Comparison of ENCODE assay signal across 26 mouse cellular contexts in the genomic region with DNA sequence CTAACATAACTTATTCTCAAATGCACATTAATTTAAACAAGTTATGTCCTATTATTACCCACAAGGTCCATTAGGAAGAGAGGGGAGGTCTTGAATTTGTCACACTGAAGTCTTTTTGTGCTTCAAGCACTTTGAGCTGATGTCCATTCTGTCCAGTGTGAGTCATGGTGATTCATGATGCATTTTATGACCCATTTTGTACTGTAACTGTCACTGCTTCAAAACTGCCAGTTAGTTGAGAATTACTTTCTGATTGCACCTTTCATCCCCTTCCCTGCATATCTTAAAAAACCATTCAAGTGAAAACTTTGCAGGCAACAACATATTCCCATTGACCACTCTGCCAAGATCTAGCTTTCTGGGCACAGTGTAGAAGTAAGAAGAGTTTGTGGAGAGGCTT. TPM values are rescaled to one million over a fixed set of nuclear protein-coding genes. Genes with fewer than 3 reads are reported as not detected.
"Had no signal": no experiment of that assay in that cellular context is flagged by ENCODE, and none has a peak within 500 bp of the region (broad histone marks: within the 10 kb centered on the region; RNA-seq: fewer than 3 reads in every experiment).

No protein-coding gene starts in this region.

- H3K4me3 ChIP-seq: gastrocnemius, adult 2 months; heart, embryonic 10.5 days; heart, embryonic 12.5 days; hindbrain, embryonic 13.5 days; hindbrain, embryonic 15.5 days; layer of hippocampus, adult 2 months; limb, embryonic 13.5 days; limb, embryonic 15.5 days; liver, embryonic 12.5 days had no signal

- H3K4me1 ChIP-seq: heart, embryonic 10.5 days; hindbrain, embryonic 13.5 days; hindbrain, embryonic 15.5 days; liver, embryonic 12.5 days had no signal

- ATAC-seq: hindbrain, postnatal 0 days; intestine, embryonic 16.5 days; liver, embryonic 12.5 days had no signal

- H3K27ac ChIP-seq: gastrocnemius, adult 2 months; heart, embryonic 10.5 days; hindbrain, embryonic 13.5 days; hindbrain, embryonic 15.5 days; hindbrain, postnatal 0 days; layer of hippocampus, adult 2 months; limb, embryonic 13.5 days; limb, embryonic 15.5 days; liver, embryonic 12.5 days; liver, embryonic 14.5 days had no signal

- H3K4me2 ChIP-seq: heart, embryonic 12.5 days; hindbrain, embryonic 13.5 days; hindbrain, embryonic 15.5 days; limb, embryonic 13.5 days; limb, embryonic 15.5 days; liver, embryonic 12.5 days had no signal

- H3K9ac ChIP-seq: heart, embryonic 12.5 days; hindbrain, embryonic 13.5 days; hindbrain, embryonic 15.5 days; limb, embryonic 13.5 days; limb, embryonic 15.5 days; liver, embryonic 12.5 days; liver, embryonic 14.5 days had no signal

- H3K27me3 ChIP-seq: heart, embryonic 12.5 days; hindbrain, embryonic 13.5 days; hindbrain, embryonic 15.5 days; limb, embryonic 13.5 days; limb, embryonic 15.5 days; liver, embryonic 12.5 days had no signal

- DNase-seq: gastrocnemius, adult 2 months; gastrocnemius, postnatal 10 days; gastrocnemius, postnatal 25 days; heart, adult 18-20 months; heart, postnatal 10 days; kidney, adult 11 months; kidney, adult 2 months; kidney, adult 9 months; kidney, postnatal 10 days; kidney, postnatal 25 days; kidney, postnatal 4 days; layer of hippocampus, adult 9-11 months; layer of hippocampus, postnatal 36 days; left cerebral cortex, postnatal 4 days had no signal

- H3K9me3 ChIP-seq: heart, embryonic 10.5 days; heart, embryonic 12.5 days; hindbrain, embryonic 13.5 days; hindbrain, embryonic 15.5 days; limb, embryonic 13.5 days; limb, embryonic 15.5 days; liver, embryonic 12.5 days had no signal

- H3K36me3 ChIP-seq: heart, embryonic 10.5 days; heart, embryonic 12.5 days; hindbrain, embryonic 13.5 days; hindbrain, embryonic 15.5 days; limb, embryonic 13.5 days; limb, embryonic 15.5 days; liver, embryonic 12.5 days had no signal

RNA-seq across cellular contexts. Expression of a gene that starts 11.6 kb away (rescaled TPM):
- polyA plus RNA-seq: liver, adult 2 months had no signal
